Mouse (Mus musculus): Measurements from ENCODE around the gene Palmd. TPM values are rescaled to one million over a fixed set of nuclear protein-coding genes. Genes with fewer than 3 reads are reported as not detected.

Gene Palmd
- polyA plus RNA-seq, 1 experiment from 2014 or later = 2.5 TPM

DNA sequence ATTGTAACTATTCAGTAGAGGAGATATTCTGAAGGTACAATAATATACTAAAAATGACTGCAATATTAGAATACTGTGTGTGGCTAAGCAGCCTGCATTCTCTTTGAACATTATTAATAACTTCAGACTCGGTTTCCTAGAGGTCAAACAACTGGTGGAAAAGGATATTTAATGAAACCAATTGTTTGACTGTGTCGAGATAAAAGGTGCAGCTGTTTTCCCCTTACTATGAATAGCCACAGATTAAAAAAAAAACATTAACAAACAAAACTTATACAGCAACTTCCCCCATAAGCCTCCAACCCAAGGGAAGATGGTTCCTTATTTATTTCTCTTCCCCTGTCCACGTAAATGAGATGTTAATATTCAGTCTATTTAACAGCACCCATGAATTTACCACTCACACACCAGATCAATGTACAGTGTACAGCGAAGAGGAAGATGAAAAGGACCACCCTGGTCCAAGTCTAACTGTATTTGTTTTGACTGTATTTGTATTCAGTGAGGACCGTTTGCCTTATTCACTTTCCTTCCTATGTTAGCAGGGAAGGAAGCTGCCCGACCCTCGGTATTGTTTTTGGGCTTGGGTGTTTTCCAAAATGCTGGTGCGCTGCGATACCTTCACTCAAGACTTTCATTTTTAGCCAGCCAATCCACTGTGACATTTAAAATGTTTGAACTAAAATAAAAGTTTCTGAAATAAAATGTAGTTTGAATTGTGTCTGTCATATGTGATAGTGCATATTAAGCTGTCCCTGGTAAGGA is 13.2 kb upstream of the Palmd start:
- no peak for ATAC-seq
- H3K9ac ChIP-seq (ENCODE audit: low read depth, low read length) = no peak overlapping the region
- H3K9me3 ChIP-seq (ENCODE audit: control insufficient read depth) = no peaks in the 10 kb centered on the region
- H3K36me3 ChIP-seq (ENCODE audit: control insufficient read depth, insufficient read depth) = no peaks in the 10 kb centered on the region
- no peak overlapping the region for H3K4me2 ChIP-seq (replicated peaks; ENCODE audit: low read depth)
- H3K4me3 ChIP-seq (ENCODE audit: low read depth, low read length) = no peak overlapping the region
- no peak for TF ChIP-seq CTCF (IDR thresholded peaks at IDR 0.05; ENCODE audit: low read depth)
- 69% methylated on average over 9 of the region's 9 CpGs for WGBS
- H3K27ac ChIP-seq (ENCODE audit: low read depth, low read length) = no peak overlapping the region
- no peaks in the 10 kb centered on the region for H3K27me3 ChIP-seq (replicated peaks; ENCODE audit: control insufficient read depth, insufficient read depth, low read length)
- H3K4me1 ChIP-seq (replicated peaks; ENCODE audit: control insufficient read depth, insufficient read depth, low read length) = no peaks in the 10 kb centered on the region

DNA sequence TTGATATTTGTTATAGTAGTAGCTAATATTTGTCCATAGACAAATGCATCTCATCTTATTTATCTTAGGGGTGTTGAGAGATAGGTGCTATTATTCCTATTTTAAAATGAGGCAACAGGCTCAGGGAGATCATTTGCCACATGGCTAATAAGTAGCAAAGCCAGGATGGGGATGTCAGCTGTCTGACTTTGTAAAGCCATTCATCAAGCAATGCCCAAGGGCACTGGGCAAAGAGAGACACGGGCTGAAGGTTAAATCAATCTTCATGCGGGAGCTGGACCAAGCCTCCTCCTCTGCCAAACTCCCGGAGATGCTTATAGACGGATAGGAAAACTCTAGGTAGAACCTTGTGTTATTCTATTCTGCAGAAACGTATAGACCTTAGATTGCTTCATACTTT is 999 bp upstream of the Palmd start:
- 73% methylated on average over 5 of the region's 5 CpGs for WGBS
- TF ChIP-seq CTCF (IDR thresholded peaks at IDR 0.05; ENCODE audit: low read depth) = no peak
- Histone ChIP-seq H3K4me3 (ENCODE audit: low read depth, low read length) (no peak overlapping the region), H3K9ac (ENCODE audit: low read depth, low read length) (no peak overlapping the region), H3K27me3 (replicated peaks; ENCODE audit: control insufficient read depth, insufficient read depth, low read length) (no peaks in the 10 kb centered on the region), H3K27ac (ENCODE audit: low read depth, low read length) (no peak overlapping the region), H3K9me3 (ENCODE audit: control insufficient read depth) (no peaks in the 10 kb centered on the region), H3K4me2 (replicated peaks; ENCODE audit: low read depth) (no peak overlapping the region), H3K4me1 (replicated peaks; ENCODE audit: control insufficient read depth, insufficient read depth, low read length) (no peaks in the 10 kb centered on the region), H3K36me3 (ENCODE audit: control insufficient read depth, insufficient read depth) (no peaks in the 10 kb centered on the region)
- ATAC-seq = no peak

DNA sequence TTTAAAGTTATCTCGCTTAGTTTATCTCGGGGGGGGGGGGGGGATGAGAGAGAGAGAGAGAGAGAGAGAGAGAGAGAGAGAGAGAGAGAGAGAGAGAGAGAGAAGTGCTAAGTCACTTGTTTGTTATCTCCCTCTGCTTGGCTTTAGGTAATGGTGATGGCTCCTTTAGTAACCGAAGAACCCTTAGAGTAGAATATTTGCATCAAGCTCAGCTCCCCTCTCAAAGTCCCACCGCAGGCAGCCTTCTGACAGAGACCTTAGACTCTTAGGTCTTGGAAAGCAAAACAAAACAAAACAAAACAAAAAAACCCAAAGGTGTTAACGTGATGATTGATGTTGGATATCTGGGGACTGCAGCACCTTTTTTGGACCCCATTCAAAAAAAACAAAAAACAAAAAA is 216 bp upstream of the Palmd start:
- TF ChIP-seq CTCF (IDR thresholded peaks at IDR 0.05; ENCODE audit: low read depth) = no peak
- ATAC-seq = no peak
- H3K9me3 ChIP-seq (ENCODE audit: control insufficient read depth) = no peaks in the 10 kb centered on the region
- no peaks in the 10 kb centered on the region for H3K36me3 ChIP-seq (ENCODE audit: control insufficient read depth, insufficient read depth)
- H3K4me1 ChIP-seq (replicated peaks; ENCODE audit: control insufficient read depth, insufficient read depth, low read length) = no peaks in the 10 kb centered on the region
- 21% methylated on average over 5 of the region's 5 CpGs for WGBS
- H3K27ac ChIP-seq (ENCODE audit: low read depth, low read length) = no peak overlapping the region
- H3K4me2 ChIP-seq (replicated peaks; ENCODE audit: low read depth) = peak overlapping the region; percentile 59
- H3K9ac ChIP-seq (ENCODE audit: low read depth, low read length) = no peak overlapping the region
- no peaks in the 10 kb centered on the region for H3K27me3 ChIP-seq (replicated peaks; ENCODE audit: control insufficient read depth, insufficient read depth, low read length)
- H3K4me3 ChIP-seq (ENCODE audit: low read depth, low read length) = peak overlapping the region; percentile 37; the same call in 1 of the 2 replicates

DNA sequence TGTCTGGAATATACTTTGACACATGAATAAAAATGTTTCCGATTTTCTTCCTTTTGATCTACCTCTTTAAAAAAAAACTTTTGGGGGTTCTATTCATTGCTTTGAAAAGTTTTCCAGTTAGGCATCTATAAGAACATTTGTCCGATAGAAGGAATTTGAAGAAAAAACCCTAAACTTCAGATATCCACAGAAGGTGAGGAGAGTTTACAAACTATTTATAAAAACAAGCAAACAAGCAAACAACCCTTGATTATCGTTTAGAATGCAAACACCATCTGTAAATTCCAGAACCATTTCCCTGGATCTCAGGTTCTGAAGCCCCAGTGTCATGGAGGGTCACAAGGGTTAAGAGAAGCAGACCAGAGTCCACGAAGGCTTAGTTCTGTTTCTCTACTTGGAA is 820 bp downstream of the Palmd start, which contains the start of gene 4930455H04Rik:
4930455H04Rik (plus strand) TSS at position 301 of the 400 bp plus-strand sequence.
- peak within 1 kb of the TSS; percentile 37 for H3K4me3 ChIP-seq (ENCODE audit: low read depth, low read length)
- ATAC-seq = no peak
- H3K4me2 ChIP-seq (replicated peaks; ENCODE audit: low read depth) = peak within 1 kb of the TSS; percentile 59
- WGBS = 58% methylated on average over 4 of the region's 4 CpGs
- H3K27me3 ChIP-seq (replicated peaks; ENCODE audit: control insufficient read depth, insufficient read depth, low read length) = no peaks in the 10 kb centered on the region
- H3K9ac ChIP-seq (ENCODE audit: low read depth, low read length) = peak within 1 kb of the TSS; percentile 31
- H3K27ac ChIP-seq (ENCODE audit: low read depth, low read length) = no peak within 1 kb of the TSS
- no peaks in the 10 kb centered on the region for H3K9me3 ChIP-seq (ENCODE audit: control insufficient read depth)
- TF ChIP-seq CTCF (IDR thresholded peaks at IDR 0.05; ENCODE audit: low read depth) = no peak
- no peaks in the 10 kb centered on the region for H3K36me3 ChIP-seq (ENCODE audit: control insufficient read depth, insufficient read depth)
- no peaks in the 10 kb centered on the region for H3K4me1 ChIP-seq (replicated peaks; ENCODE audit: control insufficient read depth, insufficient read depth, low read length)

DNA sequence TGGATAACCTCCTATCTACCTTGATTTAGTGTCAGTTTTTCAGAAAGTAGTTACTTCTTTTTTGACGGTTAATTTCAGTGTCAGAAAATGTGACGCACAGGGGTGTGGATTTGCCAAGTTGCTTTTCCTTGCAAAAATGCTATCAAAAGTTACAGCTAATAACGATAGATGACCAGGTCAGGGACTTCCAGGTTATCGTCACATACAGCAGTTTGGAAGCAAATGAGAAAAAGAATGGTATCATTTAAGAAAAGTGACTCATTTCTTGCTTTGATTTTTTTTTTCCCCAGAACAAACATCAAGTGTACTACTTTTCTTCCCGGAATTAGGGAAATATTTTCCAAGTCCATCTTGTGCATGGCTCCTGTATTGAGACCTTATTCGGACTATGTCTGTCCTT is 1.4 kb downstream of the Palmd start:
- no peak overlapping the region for H3K4me3 ChIP-seq (ENCODE audit: low read depth, low read length)
- no peaks in the 10 kb centered on the region for H3K4me1 ChIP-seq (replicated peaks; ENCODE audit: control insufficient read depth, insufficient read depth, low read length)
- 86% methylated on average over 6 of the region's 6 CpGs for WGBS
- no peak overlapping the region for H3K27ac ChIP-seq (ENCODE audit: low read depth, low read length)
- no peak for ATAC-seq
- no peaks in the 10 kb centered on the region for H3K9me3 ChIP-seq (ENCODE audit: control insufficient read depth)
- TF ChIP-seq CTCF (IDR thresholded peaks at IDR 0.05; ENCODE audit: low read depth) = no peak
- H3K9ac ChIP-seq (ENCODE audit: low read depth, low read length) = no peak overlapping the region
- no peaks in the 10 kb centered on the region for H3K36me3 ChIP-seq (ENCODE audit: control insufficient read depth, insufficient read depth)
- no peaks in the 10 kb centered on the region for H3K27me3 ChIP-seq (replicated peaks; ENCODE audit: control insufficient read depth, insufficient read depth, low read length)
- no peak overlapping the region for H3K4me2 ChIP-seq (replicated peaks; ENCODE audit: low read depth)

DNA sequence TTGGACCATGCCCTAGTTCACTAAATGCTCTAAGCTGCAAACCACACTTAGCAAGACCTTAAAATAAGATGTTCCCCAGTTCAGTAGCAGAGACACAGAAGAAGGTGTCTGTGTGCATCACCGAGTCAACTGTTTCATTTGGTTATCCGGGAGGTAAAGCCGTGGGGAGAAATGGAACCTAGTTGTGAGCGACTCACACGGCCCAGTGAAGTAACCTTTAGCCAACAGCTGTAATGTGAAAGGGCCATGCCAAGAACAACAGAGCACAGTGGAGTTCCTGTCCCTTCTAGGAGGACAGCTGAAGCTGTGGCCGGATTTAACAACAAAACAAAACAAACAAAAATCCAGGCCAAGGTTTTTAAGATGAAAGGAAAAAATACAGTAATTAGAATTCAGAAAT is 2.0 kb downstream of the Palmd start:
- no peaks in the 10 kb centered on the region for H3K36me3 ChIP-seq (ENCODE audit: control insufficient read depth, insufficient read depth)
- ATAC-seq = no peak
- H3K4me2 ChIP-seq (replicated peaks; ENCODE audit: low read depth) = peak overlapping the region; percentile 13; the same call in 1 of the 2 replicates
- no peak overlapping the region for H3K4me3 ChIP-seq (ENCODE audit: low read depth, low read length)
- no peak overlapping the region for H3K27ac ChIP-seq (ENCODE audit: low read depth, low read length)
- 71% methylated on average over 6 of the region's 6 CpGs for WGBS
- no peak for TF ChIP-seq CTCF (IDR thresholded peaks at IDR 0.05; ENCODE audit: low read depth)
- H3K9me3 ChIP-seq (ENCODE audit: control insufficient read depth) = no peaks in the 10 kb centered on the region
- no peaks in the 10 kb centered on the region for H3K27me3 ChIP-seq (replicated peaks; ENCODE audit: control insufficient read depth, insufficient read depth, low read length)
- no peaks in the 10 kb centered on the region for H3K4me1 ChIP-seq (replicated peaks; ENCODE audit: control insufficient read depth, insufficient read depth, low read length)
- H3K9ac ChIP-seq (ENCODE audit: low read depth, low read length) = no peak overlapping the region

Data from intestine, postnatal 0 days (tissue).